Mouse (Mus musculus) kidney, adult 2 months (tissue): ENCODE measurements around the gene Rab6b.

Experiments
- CTCF ChIP-seq: fragments of 200-500 bp; conservative IDR thresholded peaks from 2 replicates; pipeline ENCODE4 v1.5.1; 2011; ENCODE audit warnings: low read depth, mild to moderate bottlenecking, control low read depth, low read length, moderate library complexity, mixed read lengths; ENCODE audit not compliant: insufficient read depth, insufficient read length
- POLR2A ChIP-seq: fragments of 200-500 bp; IDR thresholded peaks from one replicate; pipeline ENCODE4 v1.6.1; 2011; ENCODE audit warnings: low read depth, low read length, control low read depth

- no peak for TF ChIP-seq CTCF
- TF ChIP-seq POLR2A = no peak
Observed at GRCm38 (mm10) chr9:103110727-103111501, 673 bp upstream of the Rab6b start.
